Mouse (Mus musculus) thymus, postnatal 25 days (tissue): Measurements from ENCODE around the gene Wdtc1.

Source experiments
- DNase-seq: peaks from one replicate; pipeline ENCODE4 v3.0.0; 2022

The Wdtc1 gene

DNA sequence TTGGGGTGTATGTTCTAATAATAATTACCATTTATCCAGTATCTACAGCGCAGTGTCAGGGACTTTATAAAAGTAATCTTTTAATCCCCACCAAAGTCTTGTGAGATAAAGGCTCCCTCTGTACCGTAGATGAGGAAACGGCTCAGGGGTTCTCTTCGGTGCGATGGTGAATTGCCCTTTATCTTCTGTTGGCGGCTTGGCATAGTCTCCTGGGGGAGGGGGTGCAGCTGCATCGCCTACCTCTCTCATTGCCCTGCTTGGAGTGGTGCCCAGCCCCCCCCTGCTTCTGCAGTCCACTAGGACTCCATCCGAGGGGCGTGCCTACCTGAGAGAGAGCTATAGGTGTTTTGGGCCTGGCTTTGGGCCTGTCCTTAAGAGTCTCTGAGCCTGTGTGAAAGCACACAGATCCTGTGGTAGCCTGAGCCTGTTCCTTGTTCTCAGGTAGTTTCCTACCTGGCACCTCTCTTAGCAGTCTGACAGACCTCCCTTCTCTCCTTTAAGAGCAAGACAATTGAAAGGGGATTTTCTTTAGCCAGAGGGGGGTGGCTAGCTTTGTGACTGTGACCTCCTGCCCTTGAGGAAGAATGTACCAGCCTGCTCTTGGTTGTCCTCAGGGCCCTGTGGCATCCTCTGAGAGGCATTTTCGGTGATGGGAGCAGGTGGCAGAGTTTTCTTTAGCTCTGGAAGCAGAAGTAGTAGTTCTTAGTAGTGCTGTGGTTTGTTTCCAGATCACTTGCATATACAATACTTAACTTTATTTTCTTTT, 22.7 kb upstream of the Wdtc1 start:
- DNase-seq: no peak

DNA sequence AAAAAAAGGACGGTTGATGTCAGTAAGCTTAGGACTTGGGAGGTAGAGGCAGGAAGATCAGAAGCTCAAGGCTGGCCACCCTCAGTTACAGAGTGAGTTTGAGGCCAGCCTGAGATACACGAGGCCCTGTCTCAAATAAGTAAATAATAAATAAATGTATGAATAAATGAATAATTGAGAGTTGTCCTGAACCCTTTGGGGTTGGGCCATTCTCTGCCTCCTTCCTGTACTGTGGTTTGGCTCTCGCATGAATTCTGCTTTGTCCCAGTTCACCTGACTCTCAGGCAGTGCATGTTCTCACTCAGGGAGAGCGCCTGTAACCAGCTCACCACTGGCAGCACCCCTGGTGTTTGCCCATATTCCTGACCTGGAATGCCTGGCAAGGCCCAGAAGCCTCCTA, 20.7 kb upstream of the Wdtc1 start:
- no peak for DNase-seq

DNA sequence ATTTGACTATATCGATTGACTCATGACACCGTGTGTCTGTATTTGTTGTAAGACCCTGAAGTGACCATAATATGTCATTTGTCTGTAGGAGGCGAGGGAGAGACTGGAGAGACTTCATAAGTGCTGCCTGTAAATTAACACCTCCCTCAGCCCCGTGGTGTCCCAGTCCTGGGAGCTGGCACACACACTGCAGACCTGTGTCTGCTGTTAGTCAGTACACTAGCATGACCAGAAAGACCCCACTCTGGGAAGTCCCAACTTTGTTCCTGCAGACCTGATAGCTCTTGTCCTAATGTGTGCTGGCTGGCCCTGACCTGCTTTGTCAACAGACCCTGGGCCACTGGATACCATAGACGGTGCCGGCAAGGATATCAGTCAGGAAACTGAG, 19.0 kb upstream of the Wdtc1 start:
- no peak for DNase-seq

DNA sequence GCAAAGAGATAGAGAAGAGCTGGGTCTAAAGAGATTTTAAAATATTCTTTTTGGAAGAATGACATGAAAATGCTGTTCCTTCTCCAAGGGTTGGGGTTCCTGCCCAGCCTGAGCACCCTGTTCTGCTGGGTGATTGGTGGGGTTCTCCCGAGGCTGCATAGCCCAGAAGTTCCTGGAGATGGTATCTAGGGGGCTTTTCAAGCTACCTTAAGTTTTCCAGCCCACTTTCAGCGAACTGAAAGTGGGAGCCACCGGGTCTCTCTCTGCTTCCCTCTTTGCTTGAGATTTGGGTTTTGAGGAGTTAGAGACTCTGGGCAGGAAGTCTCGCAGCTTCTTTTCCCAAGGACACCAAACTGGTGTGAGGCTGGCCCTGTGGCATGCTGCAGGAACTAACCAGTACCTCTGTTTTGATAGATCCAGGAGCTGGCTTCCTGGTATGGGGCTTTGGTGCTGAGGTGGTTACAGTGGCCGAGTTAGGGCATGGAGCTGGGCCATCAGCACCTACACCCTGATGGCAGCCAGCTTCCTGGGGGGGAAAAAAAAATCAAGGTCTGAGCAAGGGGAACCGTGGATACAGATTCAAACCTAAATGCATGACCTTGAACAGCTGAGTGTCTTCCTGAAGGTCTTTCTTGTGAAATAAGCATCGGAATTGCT, 18.5 kb upstream of the Wdtc1 start:
- no peak for DNase-seq

DNA sequence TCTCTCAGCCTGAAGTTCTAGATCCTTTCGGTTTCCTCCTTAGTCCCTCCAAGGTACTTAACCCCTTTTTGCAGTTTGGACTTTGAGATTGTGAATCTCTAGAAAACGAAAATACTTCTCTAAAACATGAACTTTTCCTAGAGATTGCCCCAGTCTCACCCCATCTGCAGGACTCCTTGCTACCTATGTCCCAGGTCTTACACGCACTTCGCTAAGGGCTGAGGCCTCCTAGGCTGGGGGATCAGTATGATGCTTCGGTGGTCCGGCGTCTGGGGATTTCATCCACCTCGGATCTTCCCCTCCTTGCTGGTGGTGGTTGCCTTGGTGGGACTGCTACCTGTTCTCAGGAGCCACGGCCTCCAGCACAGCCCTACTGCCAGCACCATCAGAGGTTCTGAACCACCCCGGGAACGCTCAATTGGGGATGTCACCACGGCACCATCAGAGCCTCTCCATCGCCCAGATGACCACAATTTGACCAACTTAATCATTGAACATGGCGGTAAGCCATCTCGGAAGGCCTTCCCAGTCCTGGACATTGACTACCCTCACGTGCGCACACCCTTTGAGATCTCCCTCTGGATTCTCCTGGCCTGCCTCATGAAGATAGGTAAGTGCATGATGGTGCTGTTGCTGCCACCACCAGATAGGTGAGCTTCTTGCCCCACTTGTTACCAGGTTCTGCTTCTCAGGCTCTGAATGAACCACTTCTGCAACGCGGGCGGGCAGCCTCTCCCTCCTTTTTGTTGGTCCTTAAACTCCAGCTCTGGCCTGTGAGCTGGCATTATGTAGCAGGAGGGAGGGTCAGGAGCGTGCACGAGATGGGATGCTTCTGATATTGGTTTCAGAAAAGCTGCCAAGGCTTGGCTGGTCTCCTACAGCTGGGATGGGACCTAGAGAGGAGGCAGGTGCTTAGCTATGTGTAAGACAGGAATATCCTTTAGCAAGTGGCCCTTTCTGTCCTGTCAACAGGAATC, 17.3 kb upstream of the Wdtc1 start:
- DNase-seq: peak; percentile 26

DNA sequence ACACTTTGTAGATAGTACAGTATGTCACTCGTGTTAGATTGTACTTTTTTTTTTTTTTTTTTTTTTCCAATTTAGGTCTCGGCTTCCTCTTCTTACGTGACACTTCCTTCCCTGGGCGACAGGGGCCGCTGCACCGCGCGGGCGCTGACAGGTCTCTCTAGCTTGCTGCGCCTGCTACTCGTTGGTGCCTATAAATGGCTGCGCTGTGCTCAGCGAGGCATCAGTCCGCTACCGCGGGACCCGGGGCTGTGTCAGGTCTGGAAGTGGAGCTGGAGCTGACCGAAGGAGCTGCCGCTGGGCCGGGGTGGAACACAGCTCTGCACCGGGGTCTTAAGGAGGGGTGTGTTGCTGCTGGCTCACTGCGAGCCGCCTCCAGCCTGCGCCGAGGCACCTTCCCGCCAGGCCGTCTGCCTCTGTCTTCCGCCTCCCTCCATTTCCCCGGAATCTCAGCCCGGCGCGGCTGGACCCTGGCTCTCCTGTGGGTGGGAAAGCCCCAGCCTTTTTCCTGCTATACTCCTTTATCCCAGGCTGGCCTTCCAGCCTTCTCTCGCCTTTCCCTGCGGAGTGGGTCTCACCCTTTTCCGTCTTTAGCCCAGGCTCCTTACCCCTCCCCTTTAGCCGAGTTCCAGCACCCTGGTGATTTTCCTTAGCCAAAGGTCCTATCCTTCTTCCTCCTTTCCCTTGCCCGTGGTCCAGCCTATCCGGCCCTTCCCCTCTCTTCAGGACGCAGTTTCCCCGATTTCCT, 16.4 kb upstream of the Wdtc1 start, which contains the start of gene Slc9a1:
Slc9a1 (plus strand) TSS at position 154 of the 745 bp plus-strand sequence.
- peak; percentile 96 for DNase-seq

DNA sequence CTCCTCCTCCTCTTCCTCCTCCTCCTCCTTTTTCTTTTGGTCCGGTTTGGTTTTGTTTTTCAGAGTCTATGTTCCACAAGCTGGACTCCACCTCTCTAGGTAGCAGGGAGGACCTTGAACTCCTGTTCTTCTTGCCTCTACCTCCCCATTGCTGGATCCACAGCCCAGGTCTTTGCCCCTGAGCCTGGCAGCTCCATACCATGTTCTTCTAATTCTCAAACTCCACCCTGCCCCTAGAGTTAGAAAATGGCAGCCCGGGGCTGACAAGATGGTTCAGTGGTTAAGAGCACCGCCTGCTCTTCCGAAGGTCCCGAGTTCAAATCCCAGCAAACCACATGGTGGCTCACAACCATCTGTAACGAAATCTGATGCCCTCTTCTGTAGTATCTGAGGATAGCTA, 1.4 kb upstream of the Wdtc1 start:
- DNase-seq: no peak

DNA sequence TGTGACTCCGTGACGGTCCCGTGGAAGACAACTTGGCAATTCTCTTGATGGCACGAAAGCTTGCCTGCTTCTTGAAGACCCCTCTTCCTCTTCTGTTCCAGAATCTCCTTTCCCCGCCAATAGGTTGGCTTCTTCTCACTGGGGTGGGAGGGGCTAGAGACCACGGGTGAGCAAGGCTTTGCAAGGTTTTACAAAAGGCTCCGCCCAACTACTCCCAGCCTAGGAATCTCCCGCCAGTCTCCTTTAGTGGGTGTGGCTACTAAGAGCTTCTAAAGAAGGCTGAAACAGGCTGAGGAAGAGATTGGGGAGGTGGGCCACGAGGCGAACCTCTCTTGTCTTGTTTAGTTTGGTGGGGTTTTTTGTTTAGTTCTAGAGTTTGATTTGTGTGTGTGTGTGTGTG, 484 bp downstream of the Wdtc1 start:
- DNase-seq: no peak

DNA sequence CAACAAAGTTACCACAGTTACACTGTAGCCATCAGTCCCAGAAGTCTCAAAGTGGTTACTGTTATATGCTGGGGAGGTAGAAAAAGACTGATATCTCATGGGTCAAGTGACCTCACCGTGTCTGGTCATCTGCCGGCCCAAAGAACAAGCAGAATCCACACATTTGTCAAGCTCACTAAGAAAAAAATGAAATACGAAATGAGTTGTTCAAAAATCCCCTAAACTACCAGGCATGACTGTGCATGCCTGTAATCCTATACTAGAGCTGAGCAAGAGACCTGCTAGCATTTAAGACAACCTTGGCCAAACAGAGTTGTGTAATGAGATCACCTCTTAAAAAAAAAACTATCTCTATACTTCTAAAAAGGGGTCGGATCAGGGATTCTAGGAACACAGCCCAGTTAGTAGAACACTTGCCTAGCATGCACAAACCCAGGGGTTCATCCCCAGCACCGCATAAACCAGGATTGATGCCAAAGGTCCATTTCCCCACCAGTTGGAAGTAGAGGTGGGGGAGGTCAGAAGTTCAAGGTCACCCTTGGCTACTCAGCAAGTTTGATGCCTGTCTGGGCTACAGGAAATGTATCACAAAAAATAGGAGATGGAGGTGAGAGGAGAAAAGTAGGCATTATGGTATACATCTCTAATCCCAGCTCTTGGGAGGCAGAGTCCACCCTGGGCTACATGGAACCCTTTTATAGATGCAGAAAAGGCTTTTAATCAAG, 5.1 kb downstream of the Wdtc1 start:
- DNase-seq: no peak

DNA sequence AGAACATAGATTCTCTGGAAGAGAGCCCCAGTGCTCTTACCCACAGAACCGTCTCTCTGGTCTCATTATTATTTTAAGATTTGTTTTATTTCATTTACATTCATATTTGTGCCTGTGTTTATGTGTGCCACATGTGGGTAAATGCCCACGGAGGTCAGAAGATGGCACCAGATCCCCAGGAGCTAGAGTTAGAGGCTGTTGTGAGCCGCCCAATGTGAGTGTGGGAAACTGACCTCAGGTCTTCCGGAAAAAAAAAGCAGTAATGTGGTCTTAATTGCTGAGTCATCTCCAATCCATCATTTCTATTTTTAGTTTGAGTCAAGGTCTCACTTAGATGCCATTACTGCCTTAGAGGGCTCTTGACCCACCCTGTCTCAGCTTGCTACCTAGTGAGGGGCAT, 5.7 kb downstream of the Wdtc1 start:
- no peak for DNase-seq

DNA sequence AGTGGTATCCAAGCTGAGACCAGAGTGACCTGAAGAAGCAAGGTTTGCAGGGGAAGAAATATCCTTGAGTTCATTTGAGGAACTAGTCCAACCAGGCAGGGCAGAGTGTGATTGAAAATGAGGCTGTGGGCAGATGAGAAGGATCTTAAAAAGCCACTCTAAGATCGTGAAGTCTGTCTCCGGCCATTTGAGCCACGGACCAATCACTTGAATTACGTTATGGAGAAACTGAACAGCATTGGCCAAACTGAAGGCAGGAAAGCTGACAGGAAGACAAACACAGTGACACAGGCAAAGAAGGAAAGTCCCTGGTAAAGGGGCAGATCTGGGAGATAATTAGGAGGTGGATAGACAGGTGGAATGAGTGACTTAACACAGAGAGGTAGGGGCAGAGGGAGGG, 6.7 kb downstream of the Wdtc1 start:
- no peak for DNase-seq

DNA sequence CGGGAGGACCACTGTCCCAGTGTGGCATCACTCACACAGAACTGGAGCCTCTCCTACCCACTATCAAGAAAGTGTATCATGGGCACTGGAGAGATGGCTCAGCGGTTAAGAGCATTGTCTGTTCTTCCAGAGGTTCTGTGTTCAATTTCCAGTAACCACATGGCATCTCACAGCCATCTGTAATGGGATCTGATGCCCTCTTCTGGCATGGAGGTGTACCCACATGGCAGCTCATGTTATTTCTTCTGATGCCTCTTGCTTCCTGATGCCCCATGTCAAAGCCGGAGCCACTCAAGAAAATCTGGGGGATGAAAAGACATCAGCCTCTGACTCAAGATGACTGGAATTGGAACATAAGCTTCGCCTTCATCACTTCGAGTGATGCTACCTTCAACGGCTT, 7.6 kb downstream of the Wdtc1 start:
- peak; percentile 39 for DNase-seq

DNA sequence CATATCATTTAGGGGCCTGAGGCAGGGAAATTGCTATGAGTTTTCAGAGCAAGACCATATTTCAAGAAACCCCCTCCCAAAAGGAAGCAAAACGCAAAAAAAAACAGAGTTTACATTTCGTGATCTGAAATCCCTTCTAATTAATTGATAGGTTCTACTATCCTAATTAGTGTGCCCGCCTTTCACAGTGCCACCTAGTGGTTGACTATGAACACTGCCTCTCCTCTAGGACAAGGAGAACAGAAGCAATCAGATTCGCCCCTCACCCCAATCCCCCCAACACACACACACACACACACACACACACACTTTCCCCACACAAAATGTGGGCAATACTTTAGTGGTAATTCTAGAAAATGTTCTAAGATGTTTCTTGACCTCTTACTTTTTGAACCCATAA, 9.2 kb downstream of the Wdtc1 start:
- peak; percentile 52 for DNase-seq

DNA sequence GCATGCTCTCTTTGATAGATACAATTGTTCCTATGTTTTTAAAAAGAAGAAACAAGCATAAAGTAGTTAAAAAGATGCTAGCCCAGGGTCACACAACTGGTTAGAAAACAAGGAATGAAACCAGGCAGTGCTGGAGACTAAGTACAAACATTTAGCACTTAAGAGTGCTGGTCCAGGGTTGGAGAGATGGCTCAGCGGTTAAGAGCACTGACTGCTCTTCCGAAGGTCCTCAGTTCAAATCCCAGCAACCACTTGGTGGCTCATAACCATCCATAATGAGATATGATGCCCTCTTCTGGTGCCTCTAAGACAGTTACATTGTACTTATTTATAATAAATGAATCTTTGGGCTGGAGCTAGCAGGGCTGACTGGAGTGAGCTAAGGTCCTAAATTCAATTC, 13.1 kb downstream of the Wdtc1 start:
- no peak for DNase-seq

DNA sequence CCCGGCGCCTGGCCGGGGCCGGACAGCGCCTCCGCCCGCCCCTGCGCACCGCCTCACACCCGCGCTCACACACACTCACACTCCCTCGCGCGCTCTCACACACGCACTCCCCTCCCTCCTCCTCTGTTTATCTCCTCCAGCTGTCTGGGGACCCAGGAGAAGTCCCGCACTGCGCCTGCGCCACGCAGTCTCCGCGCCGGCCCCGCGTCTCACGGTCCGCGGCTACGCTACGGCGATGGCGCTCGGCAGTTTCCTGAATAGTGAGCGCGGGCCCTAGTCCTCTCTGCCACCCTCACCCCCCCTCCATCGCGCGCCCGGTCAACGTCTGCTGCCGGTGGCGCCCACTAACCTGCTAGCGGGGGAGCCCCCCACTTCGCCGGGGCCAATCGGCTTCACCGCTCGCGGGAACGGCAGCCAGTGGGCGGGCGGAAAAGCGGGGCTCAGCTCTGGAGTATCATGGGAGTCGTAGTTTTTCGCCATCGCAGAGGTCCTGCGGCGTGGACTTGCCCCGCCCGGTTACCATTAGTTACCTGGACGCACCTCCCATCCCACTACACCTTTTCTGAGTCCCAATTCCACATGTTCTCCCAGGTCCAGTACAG, 14.0 kb downstream of the Wdtc1 start:
- DNase-seq: peak; percentile 99

DNA sequence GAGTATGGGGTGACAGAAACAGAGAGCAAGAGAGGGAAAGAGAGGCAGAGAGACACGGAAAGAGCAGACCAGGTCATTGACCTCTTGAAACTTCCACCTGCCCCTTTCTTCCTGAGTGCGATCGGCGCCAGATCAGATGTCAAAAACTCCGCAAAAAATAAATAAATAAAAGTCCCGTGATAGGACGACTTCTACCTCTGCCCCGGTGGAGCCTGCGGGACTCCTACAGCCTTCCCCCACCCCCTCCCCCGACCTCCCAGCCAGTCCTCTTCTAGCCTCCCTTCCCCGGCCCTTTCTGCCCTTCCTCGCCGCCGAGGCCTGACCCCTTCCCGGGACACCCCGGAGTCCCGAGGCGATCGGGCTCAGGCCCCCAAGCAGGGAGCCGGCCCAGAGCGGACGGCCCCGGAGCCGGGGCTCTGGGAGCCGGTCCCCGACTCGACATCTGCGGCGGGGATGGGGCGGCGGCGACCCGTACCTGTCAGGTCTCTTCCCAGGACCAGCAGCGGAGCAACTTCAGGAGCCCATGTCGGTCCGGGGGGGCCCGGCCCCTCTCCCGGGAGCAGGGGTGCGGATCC, 14.7 kb downstream of the Wdtc1 start:
- no peak for DNase-seq

DNA sequence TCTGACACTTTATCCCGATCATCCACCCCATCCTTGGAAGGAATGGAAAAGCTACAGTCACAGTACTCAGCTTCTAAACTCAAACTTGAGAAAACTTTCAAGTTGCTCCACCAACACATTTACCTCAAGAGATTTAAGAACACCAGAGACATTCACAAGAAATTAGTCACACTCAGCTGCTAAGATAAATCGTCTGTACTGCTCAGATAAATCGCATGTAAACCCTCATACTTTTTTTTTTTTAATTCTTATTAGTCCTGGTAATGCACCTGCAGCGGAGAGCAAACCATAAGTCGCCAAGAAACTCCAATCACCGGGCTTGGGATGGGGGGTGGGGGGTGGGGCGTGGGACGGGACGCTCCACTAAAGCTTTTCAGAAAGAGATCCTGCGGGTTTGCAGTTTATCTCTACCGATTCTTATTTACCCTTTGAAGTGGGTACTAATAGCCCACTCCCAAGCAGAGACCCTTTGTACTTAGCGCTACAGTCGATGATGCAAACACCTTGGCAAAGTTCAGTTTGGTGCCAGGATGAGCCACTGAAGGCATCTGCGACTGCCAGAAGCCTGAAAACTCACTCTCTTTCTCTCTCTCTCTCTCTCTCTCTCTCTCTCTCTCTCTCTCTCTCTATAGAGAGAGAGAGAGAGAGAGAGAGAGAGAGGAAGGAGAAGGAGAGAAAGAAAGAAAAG, 15.3 kb downstream of the Wdtc1 start:
- peak; percentile 23 for DNase-seq

DNA sequence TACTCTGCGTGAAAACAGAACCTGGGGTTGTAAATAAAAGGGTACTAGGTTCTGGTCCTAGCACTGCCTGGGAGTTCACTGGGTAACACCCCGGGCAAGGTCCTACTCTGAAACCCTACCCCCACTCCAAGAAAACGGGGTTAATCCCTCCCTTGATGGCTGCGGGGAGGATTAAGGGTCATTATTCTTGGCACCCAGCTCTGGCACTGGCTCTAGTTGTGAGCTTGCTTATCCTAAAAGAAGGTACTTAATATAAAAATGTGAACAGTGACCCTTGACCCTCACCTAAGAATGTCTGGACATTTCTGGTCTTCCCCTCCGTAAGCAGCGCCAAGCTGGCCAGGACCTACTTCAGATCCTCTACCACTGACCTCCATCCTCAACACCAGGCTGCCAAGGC, 20.0 kb downstream of the Wdtc1 start:
- no peak for DNase-seq

DNA sequence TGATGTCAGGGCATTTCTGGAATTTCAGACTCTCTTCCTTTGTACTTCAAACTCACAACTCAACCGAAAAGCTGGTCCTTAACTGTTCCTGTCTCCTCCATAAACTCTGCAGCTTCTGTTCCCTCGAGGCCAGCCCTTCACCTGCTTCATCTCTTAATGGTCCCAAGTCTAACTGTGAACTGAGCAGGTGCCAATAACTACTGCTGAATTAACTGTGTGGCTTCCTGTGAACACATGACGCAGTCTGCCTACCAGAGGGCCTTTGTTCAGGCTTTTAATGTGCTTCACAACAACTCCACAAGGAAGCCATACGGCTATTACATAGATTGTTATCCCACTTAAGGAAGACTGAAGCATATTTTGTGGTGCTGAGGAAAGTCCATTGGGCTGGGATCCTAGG, 23.0 kb downstream of the Wdtc1 start:
- peak; percentile 37 for DNase-seq

DNA sequence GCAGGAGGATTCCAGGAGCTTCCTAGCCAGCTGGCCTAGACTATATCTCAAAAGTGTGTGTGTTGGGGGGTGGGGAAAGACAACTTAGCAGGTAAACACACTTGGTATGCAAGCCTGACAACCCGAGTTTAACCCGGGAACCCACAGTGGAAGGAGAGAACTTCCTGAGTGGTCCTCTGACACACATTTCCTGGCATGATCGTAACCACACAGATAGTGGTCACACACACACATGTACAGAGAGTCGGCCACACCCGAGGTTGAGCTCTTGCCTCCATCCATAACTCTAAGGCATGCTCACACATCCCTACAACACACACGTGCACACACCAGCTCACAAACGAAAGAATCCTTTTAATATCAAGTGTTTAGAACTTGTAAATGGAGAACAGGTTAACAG, 25.2 kb downstream of the Wdtc1 start:
- DNase-seq: peak; percentile 22

DNA sequence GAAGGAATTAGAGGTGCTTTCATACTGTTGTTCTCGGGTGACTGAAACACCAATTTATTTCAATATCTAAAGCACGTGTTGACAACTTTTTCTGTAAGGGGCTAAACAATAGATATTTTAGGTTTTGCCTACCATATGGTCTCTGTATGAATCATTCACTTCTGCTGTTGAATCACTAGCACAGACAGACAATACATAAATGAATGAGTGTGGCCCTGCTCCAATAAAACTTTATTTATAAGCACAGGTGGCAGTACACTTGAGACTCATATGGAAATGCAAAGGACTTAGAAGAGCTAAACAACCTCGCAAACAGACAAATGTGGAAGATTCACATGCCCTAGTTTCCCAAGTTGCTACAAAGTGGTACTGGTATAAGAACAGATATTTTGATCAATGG, 33.6 kb downstream of the Wdtc1 start:
- DNase-seq: no peak
